Comparison of ENCODE assay signal across 24 mouse cellular contexts in the genomic region with DNA sequence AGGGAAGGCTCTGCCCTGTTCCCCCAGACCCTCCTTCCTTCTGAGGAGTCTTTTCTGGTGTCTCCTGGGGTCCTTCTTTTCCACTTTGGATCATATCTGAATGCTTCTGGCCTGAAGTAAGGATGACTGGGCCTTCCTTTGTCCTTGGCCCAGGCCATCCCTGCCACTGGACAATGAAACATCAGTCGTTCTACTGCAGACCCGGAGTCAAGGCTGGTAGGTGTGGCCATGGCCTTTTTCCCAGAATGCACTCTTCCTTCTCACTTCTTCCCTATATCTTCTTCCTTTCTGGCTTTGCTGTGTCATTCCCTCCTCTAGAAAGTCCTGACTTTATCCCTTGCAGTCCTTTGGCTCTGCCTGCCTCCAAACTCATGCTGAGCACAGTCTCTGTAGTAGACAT.
DNase-seq lines count a peak whose midpoint lies in the region; ATAC-seq lines count a peak whose summit lies in the region.
"Had no signal": no experiment of that assay in that cellular context is flagged by ENCODE, and none has a peak within 500 bp of the region (broad histone marks: within the 10 kb centered on the region; RNA-seq: fewer than 3 reads in every experiment).

No protein-coding gene starts in this region.

- peak; percentile 50 for DNase-seq in adrenal gland, adult 2 months
- DNase-seq in adrenal gland, postnatal 4 days (ENCODE audit: low spot score in 2 of 2): no peak
- DNase-seq in hindbrain, embryonic 10.5 days (ENCODE audit: low spot score): no peak
- DNase-seq in hindbrain, embryonic 14.5 days (ENCODE audit: low spot score): no peak
- DNase-seq in cerebellum, adult 8-10 months: no peak
- DNase-seq: B cell, adult 2 months; cerebellum, adult 11-12 months; cerebellum, adult 9-10 months; cerebellum, postnatal 14 days; gastrocnemius, adult 2 months; gastrocnemius, postnatal 14 days; kidney, adult 18-20 months had no signal

- H3K36me3 ChIP-seq in hindbrain, embryonic 10.5 days: no peaks in the 10 kb centered on the region
- no peaks in the 10 kb centered on the region for H3K36me3 ChIP-seq in hindbrain, embryonic 14.5 days (replicated peaks; ENCODE audit: control insufficient read depth, insufficient read depth)
- no peaks in the 10 kb centered on the region for H3K36me3 ChIP-seq in limb, embryonic 15.5 days
- H3K36me3 ChIP-seq: forebrain, embryonic 10.5 days; G1E; hindbrain, embryonic 13.5 days had no signal

- no peaks in the 10 kb centered on the region for H3K4me1 ChIP-seq in hindbrain, embryonic 10.5 days (replicated peaks)
- no peaks in the 10 kb centered on the region for H3K4me1 ChIP-seq in hindbrain, embryonic 14.5 days (replicated peaks; ENCODE audit: control insufficient read depth, insufficient read depth, low read length)
- peaks cover 32% of the 10 kb centered on the region for H3K4me1 ChIP-seq in limb, embryonic 15.5 days
- H3K4me1 ChIP-seq: forebrain, embryonic 10.5 days; forebrain, embryonic 13.5 days; hindbrain, embryonic 13.5 days had no signal

- no peak for ATAC-seq in hindbrain, embryonic 14.5 days (ENCODE audit: low FRiP score)
- no peak for ATAC-seq in limb, embryonic 15.5 days (ENCODE audit: insufficient number of reproducible peaks, low FRiP score, low TSS enrichment, low read depth)
- ATAC-seq: forebrain, embryonic 13.5 days; forebrain, embryonic 16.5 days; hindbrain, postnatal 0 days; inflammation-experienced regulatory T-cells, adult 6 months; intestine, embryonic 16.5 days; Patski had no signal

- H3K27me3 ChIP-seq in hindbrain, embryonic 10.5 days (ENCODE audit: insufficient read depth, poor library complexity, severe bottlenecking): no peaks in the 10 kb centered on the region
- no peaks in the 10 kb centered on the region for H3K27me3 ChIP-seq in hindbrain, embryonic 14.5 days (ENCODE audit: control insufficient read depth, insufficient read depth, low read length)
- no peaks in the 10 kb centered on the region for H3K27me3 ChIP-seq in limb, embryonic 15.5 days
- H3K27me3 ChIP-seq: CH12.LX; forebrain, embryonic 13.5 days; hindbrain, embryonic 13.5 days; Patski had no signal

- H3K9ac ChIP-seq in hindbrain, embryonic 14.5 days: no peak overlapping the region
- H3K9ac ChIP-seq in limb, embryonic 15.5 days: no peak overlapping the region
- H3K9ac ChIP-seq: forebrain, embryonic 13.5 days; hindbrain, embryonic 13.5 days had no signal

- no peak overlapping the region for H3K4me2 ChIP-seq in hindbrain, embryonic 14.5 days (replicated peaks)
- no peak overlapping the region for H3K4me2 ChIP-seq in limb, embryonic 15.5 days
- H3K4me2 ChIP-seq: forebrain, embryonic 13.5 days; heart, embryonic 11.5 days; hindbrain, embryonic 13.5 days had no signal

- 0 out of 2 replicates have a peak, but pooled peaks cover 6% of the 10 kb centered on the region for H3K9me3 ChIP-seq in hindbrain, embryonic 10.5 days
- H3K9me3 ChIP-seq in hindbrain, embryonic 14.5 days (ENCODE audit: control insufficient read depth, low read length): no peaks in the 10 kb centered on the region
- H3K9me3 ChIP-seq in limb, embryonic 15.5 days: no peaks in the 10 kb centered on the region
- H3K9me3 ChIP-seq: forebrain, embryonic 13.5 days; G1E; hindbrain, embryonic 13.5 days had no signal

- WGBS in hindbrain, embryonic 10.5 days: 76% methylated on average over 2 of the region's 2 CpGs
- WGBS in hindbrain, embryonic 14.5 days: 86% methylated on average over 2 of the region's 2 CpGs
- WGBS in limb, embryonic 15.5 days: 75% methylated on average over 2 of the region's 2 CpGs

- H3K4me3 ChIP-seq in hindbrain, embryonic 10.5 days: no peak overlapping the region
- H3K4me3 ChIP-seq in hindbrain, embryonic 14.5 days (replicated peaks; ENCODE audit: low read length): no peak overlapping the region
- H3K4me3 ChIP-seq in limb, embryonic 15.5 days: no peak overlapping the region
- H3K4me3 ChIP-seq: forebrain, embryonic 10.5 days; forebrain, embryonic 13.5 days; gastrocnemius, adult 2 months; hindbrain, embryonic 13.5 days had no signal

- 0 out of 2 replicates have a peak overlapping the region, but pooled peaks have one; percentile 9 for H3K27ac ChIP-seq in hindbrain, embryonic 10.5 days
- H3K27ac ChIP-seq in hindbrain, embryonic 14.5 days: no peak overlapping the region
- H3K27ac ChIP-seq in limb, embryonic 15.5 days: peak overlapping the region; percentile 68
- H3K27ac ChIP-seq: forebrain, embryonic 10.5 days; forebrain, embryonic 13.5 days; gastrocnemius, adult 2 months; hindbrain, embryonic 13.5 days; hindbrain, postnatal 0 days had no signal
